Mouse (Mus musculus): ENCODE data around the gene Il18bp. TPM values are rescaled to one million over a fixed set of nuclear protein-coding genes. Genes with fewer than 3 reads are reported as not detected.

Gene Il18bp
- 2.7 and 2.9 TPM in 2 replicates for polyA plus RNA-seq (2015; fragmentation: Nextera tagmentation; extraction: Ambion mirVana)

DNA sequence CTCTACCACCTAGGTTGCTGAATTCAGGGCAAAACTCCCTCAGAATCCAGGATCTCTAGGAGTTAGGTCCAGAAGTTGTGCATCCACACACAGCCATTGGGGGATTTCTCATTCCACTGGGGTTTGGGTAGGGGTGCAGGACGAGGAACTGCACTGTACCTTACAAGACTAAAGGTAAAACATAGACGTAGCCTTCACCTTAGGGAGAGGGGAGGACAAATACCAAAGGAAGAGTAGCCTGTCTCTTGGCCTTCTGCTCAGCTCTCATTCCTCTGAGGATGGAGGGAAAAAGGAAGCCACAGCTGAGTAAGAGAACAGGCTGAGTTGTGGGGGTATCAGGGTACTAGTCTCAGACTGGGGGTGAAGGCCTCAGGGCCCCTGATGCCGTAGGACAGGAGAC, at the start of gene Il18bp:
TSS of gene Il18bp (minus strand) at position 101 of the 400 bp plus-strand sequence.

DNA sequence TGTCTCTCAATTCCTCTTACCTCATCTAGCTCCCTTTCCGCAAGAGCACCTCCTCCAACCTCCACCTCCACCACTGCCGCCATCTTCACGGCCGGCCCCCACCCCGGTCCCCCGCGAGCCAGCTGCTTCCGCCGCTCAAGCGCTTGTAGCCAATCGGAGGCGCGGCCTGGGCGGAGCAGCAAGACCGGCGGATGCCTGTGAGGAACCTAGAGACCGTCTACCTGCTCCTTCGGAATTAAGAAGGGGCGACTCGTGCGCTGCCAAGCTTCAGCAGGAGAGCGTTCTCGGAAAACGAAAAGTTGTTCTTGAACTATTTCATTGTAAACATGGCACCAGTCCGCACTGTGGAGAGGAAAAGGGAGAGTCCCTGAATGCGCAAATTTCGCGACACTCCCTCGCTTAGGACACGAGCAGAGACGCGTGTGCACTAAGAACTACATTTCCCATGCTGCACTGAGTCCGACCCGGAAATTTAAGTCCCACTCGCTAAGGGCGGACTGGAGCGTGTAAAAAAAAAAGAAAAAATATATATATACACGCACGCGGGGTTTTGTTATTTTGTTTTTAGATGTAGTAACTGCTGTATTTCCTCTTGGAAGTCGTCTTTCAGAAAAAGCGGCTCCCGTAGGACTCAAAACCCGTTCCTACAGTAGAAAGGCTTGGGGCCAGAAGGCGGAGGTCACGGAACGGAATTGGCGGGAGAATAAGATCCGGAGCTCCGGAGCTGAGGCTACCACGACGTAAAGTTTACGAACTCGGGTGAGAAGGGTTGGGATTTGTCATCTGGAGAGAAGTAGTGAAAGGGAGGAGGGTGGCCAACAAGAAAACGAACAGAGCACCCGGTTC, 46.8 kb upstream of the Il18bp start, which contains the start of the genes Rnf121, Xndc1 and Xntrpc:
TSS of gene Rnf121 (minus strand) at position 424 of the 846 bp plus-strand sequence.
TSS of gene Xndc1 (plus strand) at position 466 of the 846 bp plus-strand sequence.
TSS of gene Xntrpc (plus strand) at position 668 of the 846 bp plus-strand sequence.

Other genes with a start within 250 kb of the Il18bp start
- gene Phox2a, start 200.4 kb downstream of the Il18bp start, polyA plus RNA-seq (2015; fragmentation: Nextera tagmentation; extraction: Ambion mirVana): 2.4 and 2.5 TPM in 2 replicates
- 19.1 and 19.4 TPM in 2 replicates for gene Inppl1, start 180.5 kb downstream of the Il18bp start, polyA plus RNA-seq (2015; fragmentation: Nextera tagmentation; extraction: Ambion mirVana)
- 3.6 and 5.0 TPM in 2 replicates for gene Folr2, start 161.5 kb downstream of the Il18bp start, polyA plus RNA-seq (2015; fragmentation: Nextera tagmentation; extraction: Ambion mirVana)
- 48.7 and 57.7 TPM in 2 replicates for gene Anapc15, start 155.0 kb downstream of the Il18bp start, polyA plus RNA-seq (2015; fragmentation: Nextera tagmentation; extraction: Ambion mirVana)
- 1.1 and 2.5 TPM in 2 replicates for gene Folr1, start 147.9 kb downstream of the Il18bp start, polyA plus RNA-seq (2015; fragmentation: Nextera tagmentation; extraction: Ambion mirVana)
- 166 and 177 TPM in 2 replicates for gene Lamtor1, start 112.8 kb downstream of the Il18bp start, polyA plus RNA-seq (2015; fragmentation: Nextera tagmentation; extraction: Ambion mirVana)
- not detected in 2 replicates for gene Tomt, start 112.3 kb downstream of the Il18bp start, polyA plus RNA-seq (2015; fragmentation: Nextera tagmentation; extraction: Ambion mirVana)
- 7.3 and 9.4 TPM in 2 replicates for gene Lrrc51, start 84.8 kb downstream of the Il18bp start, polyA plus RNA-seq (2015; fragmentation: Nextera tagmentation; extraction: Ambion mirVana)
- 22.7 and 23.1 TPM in 2 replicates for gene Numa1, start 84.6 kb downstream of the Il18bp start, polyA plus RNA-seq (2015; fragmentation: Nextera tagmentation; extraction: Ambion mirVana)
- 27.7 and 28.9 TPM in 2 replicates for gene Rnf121, start 46.8 kb upstream of the Il18bp start, polyA plus RNA-seq (2015; fragmentation: Nextera tagmentation; extraction: Ambion mirVana)
- gene Xndc1, start 46.8 kb upstream of the Il18bp start, polyA plus RNA-seq (2015; fragmentation: Nextera tagmentation; extraction: Ambion mirVana): 17.4 and 22.7 TPM in 2 replicates
- gene Xntrpc, start 47.0 kb upstream of the Il18bp start, polyA plus RNA-seq (2015; fragmentation: Nextera tagmentation; extraction: Ambion mirVana): 0.59 and 0.78 TPM in 2 replicates
- gene Trpc2, start 64.4 kb upstream of the Il18bp start, polyA plus RNA-seq (2015; fragmentation: Nextera tagmentation; extraction: Ambion mirVana): 0.08 TPM in 1 of 2 replicates, not detected in the other
- gene Art1, start 83.1 kb upstream of the Il18bp start, polyA plus RNA-seq (2015; fragmentation: Nextera tagmentation; extraction: Ambion mirVana): 0.22 and 0.27 TPM in 2 replicates
- gene Art5, start 90.8 kb upstream of the Il18bp start, polyA plus RNA-seq (2015; fragmentation: Nextera tagmentation; extraction: Ambion mirVana): 0.23 and 0.93 TPM in 2 replicates
- 0.09 TPM in 1 of 2 replicates, not detected in the other for gene Chrna10, start 98.1 kb upstream of the Il18bp start, polyA plus RNA-seq (2015; fragmentation: Nextera tagmentation; extraction: Ambion mirVana)
- 11.5 and 12.6 TPM in 2 replicates for gene Nup98, start 191.5 kb upstream of the Il18bp start, polyA plus RNA-seq (2015; fragmentation: Nextera tagmentation; extraction: Ambion mirVana)
- gene Pgap2, start 191.5 kb upstream of the Il18bp start, polyA plus RNA-seq (2015; fragmentation: Nextera tagmentation; extraction: Ambion mirVana): 69.0 and 69.2 TPM in 2 replicates
- gene Rhog, start 237.4 kb upstream of the Il18bp start, polyA plus RNA-seq (2015; fragmentation: Nextera tagmentation; extraction: Ambion mirVana): 23.8 and 27.4 TPM in 2 replicates
- 18.0 TPM in 2 replicates for gene Stim1, start 249.1 kb upstream of the Il18bp start, polyA plus RNA-seq (2015; fragmentation: Nextera tagmentation; extraction: Ambion mirVana)